Mouse (Mus musculus): ENCODE results near the gene Ncor1. TPM values are rescaled to one million over a fixed set of nuclear protein-coding genes. Genes with fewer than 3 reads are reported as not detected.

The Ncor1 gene
- polyA plus RNA-seq, 1 experiment, result 127 TPM

GRCm38 (mm10) chr11:62269097-62269496 is 189.2 kb downstream of the Ncor1 start:
- Histone ChIP-seq H3K4me1 (ENCODE audit: control insufficient read depth, insufficient read depth, low read length) (no peaks in the 10 kb centered on the region), H3K36me3 (ENCODE audit: control insufficient read depth, insufficient read depth, low read length) (no peaks in the 10 kb centered on the region), H3K27ac (ENCODE audit: insufficient read depth, low read depth, low read length) (no peak overlapping the region), H3K4me3 (ENCODE audit: insufficient read depth, low read depth, low read length) (no peak overlapping the region), H3K27me3 (replicated peaks; ENCODE audit: control insufficient read depth, insufficient read depth, low read length) (no peaks in the 10 kb centered on the region)
- no peak for DNase-seq
- TF ChIP-seq CTCF (conservative IDR thresholded peaks at IDR 0.05; ENCODE audit: insufficient read depth, insufficient read length, low read depth, low read length), result no peak
- TF ChIP-seq POLR2A (IDR thresholded peaks at IDR 0.05; ENCODE audit: low read depth, low read length), result no peak
- 81% methylated on average over 12 of the region's 12 CpGs for WGBS

- no peaks in the 10 kb centered on the region for H3K27me3 ChIP-seq (replicated peaks; ENCODE audit: control insufficient read depth, insufficient read depth, low read length)
- DNase-seq, result no peak
- TF ChIP-seq POLR2A (IDR thresholded peaks at IDR 0.05; ENCODE audit: low read depth, low read length) (no peak), CTCF (conservative IDR thresholded peaks at IDR 0.05; ENCODE audit: insufficient read depth, insufficient read length, low read depth, low read length) (no peak)
- H3K4me1 ChIP-seq (ENCODE audit: control insufficient read depth, insufficient read depth, low read length), result no peaks in the 10 kb centered on the region
- no peak overlapping the region for H3K4me3 ChIP-seq (ENCODE audit: insufficient read depth, low read depth, low read length)
- no peaks in the 10 kb centered on the region for H3K36me3 ChIP-seq (ENCODE audit: control insufficient read depth, insufficient read depth, low read length)
- no peak overlapping the region for H3K27ac ChIP-seq (ENCODE audit: insufficient read depth, low read depth, low read length)
- 73% methylated on average over 8 of the region's 8 CpGs for WGBS
Observed at GRCm38 (mm10) chr11:62268381-62268780, 190.0 kb downstream of the Ncor1 start.

- no peak for TF ChIP-seq CTCF (conservative IDR thresholded peaks at IDR 0.05; ENCODE audit: insufficient read depth, insufficient read length, low read depth, low read length)
- no peak for TF ChIP-seq POLR2A (IDR thresholded peaks at IDR 0.05; ENCODE audit: low read depth, low read length)
- Histone ChIP-seq H3K36me3 (ENCODE audit: control insufficient read depth, insufficient read depth, low read length) (no peaks in the 10 kb centered on the region), H3K27me3 (replicated peaks; ENCODE audit: control insufficient read depth, insufficient read depth, low read length) (no peaks in the 10 kb centered on the region), H3K4me3 (ENCODE audit: insufficient read depth, low read depth, low read length) (no peak overlapping the region), H3K4me1 (ENCODE audit: control insufficient read depth, insufficient read depth, low read length) (no peaks in the 10 kb centered on the region), H3K27ac (ENCODE audit: insufficient read depth, low read depth, low read length) (no peak overlapping the region)
- WGBS, result 81% methylated on average over 17 of the region's 17 CpGs
- no peak for DNase-seq
Observed at GRCm38 (mm10) chr11:62266466-62267214, 191.7 kb downstream of the Ncor1 start.

Other genes starting within 250 kb of the Ncor1 start
- 5.4 and 7.6 TPM in 2 replicates for gene Adora2b, start 209.6 kb downstream of the Ncor1 start, polyA plus RNA-seq (2012; rRNA removed)
- 33.1 and 38.5 TPM in 2 replicates for gene Zswim7, start 177.2 kb downstream of the Ncor1 start, polyA plus RNA-seq (2012; rRNA removed)
- gene Ttc19, start 177.1 kb downstream of the Ncor1 start, polyA plus RNA-seq (2012; rRNA removed), result 10.1 and 12.2 TPM in 2 replicates
- 7.1 and 8.7 TPM in 2 replicates for gene Pigl, start 81 bp downstream of the Ncor1 start, polyA plus RNA-seq (2012; rRNA removed)
- gene Cenpv, start 80.7 kb upstream of the Ncor1 start, polyA plus RNA-seq (2012; rRNA removed), result 34.4 and 41.7 TPM in 2 replicates
- gene Ubb, start 92.6 kb upstream of the Ncor1 start, polyA plus RNA-seq (2012; rRNA removed), result 1,891 and 2,089 TPM in 2 replicates
- 2.6 and 4.1 TPM in 2 replicates for gene Trpv2, start 115.9 kb upstream of the Ncor1 start, polyA plus RNA-seq (2012; rRNA removed)
- gene Lrrc75a, start 190.0 kb upstream of the Ncor1 start, polyA plus RNA-seq (2012; rRNA removed), result 7.8 and 8.0 TPM in 2 replicates
- 24.0 and 33.1 TPM in 2 replicates for gene Mmgt2, start 190.1 kb upstream of the Ncor1 start, polyA plus RNA-seq (2012; rRNA removed)

All from kidney, adult 2 months (tissue).